Mouse (Mus musculus) embryonic facial prominence, embryonic 14.5 days (tissue): ENCODE data around the gene Krt81. TPM values are rescaled to one million over a fixed set of nuclear protein-coding genes. Genes with fewer than 3 reads are reported as not detected.

Experiments used
- ATAC-seq: fragments of 200-750 bp; cut with Nextera tagmentation; 2 replicates; pipeline ENCODE4 v1.8.0; 2017; ENCODE audit warnings: low read depth, moderate number of reproducible peaks, moderate TSS enrichment
- DNase-seq: peaks from one replicate; pipeline ENCODE4 v3.0.0-alpha.2; 2015; ENCODE audit warnings: low spot score
- H3K27ac ChIP-seq: fragments of 300-500 bp; sonication (generic); replicated peaks from 2 replicates; pipeline ENCODE4 v1.5.1; 2014; ENCODE audit warnings: low read depth, mild to moderate bottlenecking, low read length, moderate library complexity
- H3K27me3 ChIP-seq: fragments of 300-500 bp; sonication (generic); replicated peaks from 2 replicates; pipeline ENCODE4 v1.6.1; 2014; ENCODE audit warnings: low read length; ENCODE audit not compliant: control insufficient read depth, insufficient read depth
- H3K36me3 ChIP-seq: fragments of 300-500 bp; sonication (generic); 2 replicates; pipeline ENCODE4 v1.6.1; 2014; ENCODE audit warnings: low read length, mixed read lengths; ENCODE audit not compliant: control insufficient read depth, insufficient read depth
- H3K4me1 ChIP-seq: fragments of 300-500 bp; sonication (generic); 2 replicates; pipeline ENCODE4 v1.6.1; 2014; ENCODE audit warnings: antibody characterized with exemption, low read length; ENCODE audit not compliant: control insufficient read depth, insufficient read depth
- H3K4me2 ChIP-seq: fragments of 300-500 bp; sonication (generic); 2 replicates; pipeline ENCODE4 v1.6.1; 2014; ENCODE audit warnings: low read depth, mild to moderate bottlenecking, low read length, moderate library complexity, mixed read lengths
- H3K4me3 ChIP-seq: fragments of 300-500 bp; sonication (generic); 2 replicates; pipeline ENCODE4 v1.5.1; 2014; ENCODE audit warnings: low read depth, mild to moderate bottlenecking, low read length
- H3K9ac ChIP-seq: fragments of 300-500 bp; sonication (generic); 2 replicates; pipeline ENCODE4 v1.6.1; 2014; ENCODE audit warnings: low read depth, mild to moderate bottlenecking, low read length, moderate library complexity, mixed read lengths
- H3K9me3 ChIP-seq: fragments of 300-500 bp; sonication (generic); 2 replicates; pipeline ENCODE4 v1.6.1; 2016; ENCODE audit warnings: low read length; ENCODE audit not compliant: control insufficient read depth
- WGBS: fragments of 180-500 bp; shearing (Covaris S2); extraction: QIAGEN DNeasy Blood & Tissue Kit; methylation state at CpG from one replicate; pipeline ENCODE4 v1.1.7; 2014; 5-methylcytosine and 5-hydroxymethylcytosine counted together
- polyA plus RNA-seq: library from polyadenylated mRNA; unstranded; fragments of >200 nt; fragmentation: Nextera tagmentation; extraction: Ambion mirVana; gene quantifications from 2 replicates; pipeline ENCODE4 v1.2.1, GENCODE M21; 2014

The Krt81 gene
- polyA plus RNA-seq, 1 experiment from 2014 or later, result not detected

GRCm38 (mm10) chr15:101440837-101441236 is 22.7 kb downstream of the Krt81 start:
- Histone ChIP-seq H3K27me3 (peaks cover 37% of the 10 kb centered on the region), H3K9me3 (no peaks in the 10 kb centered on the region), H3K4me1 (no peaks in the 10 kb centered on the region), H3K9ac (no peak overlapping the region), H3K4me3 (no peak overlapping the region), H3K36me3 (no peaks in the 10 kb centered on the region), H3K27ac (no peak overlapping the region), H3K4me2 (no peak overlapping the region)
- no peak for DNase-seq
- no peak for ATAC-seq
- WGBS, result 64% methylated on average over 4 of the region's 4 CpGs

GRCm38 (mm10) chr15:101438555-101438954 is 25.0 kb downstream of the Krt81 start, which contains the start of gene Krt87:
Gene Krt87 (minus strand): TSS chr15:101438804.
- no peaks in the 10 kb centered on the region for H3K4me1 ChIP-seq
- ATAC-seq (no peak), DNase-seq (no peak)
- H3K4me2 ChIP-seq, result peak within 1 kb of the TSS; percentile 51
- H3K36me3 ChIP-seq, result no peaks in the 10 kb centered on the region
- H3K27me3 ChIP-seq, result peaks cover 37% of the 10 kb centered on the region
- peak within 1 kb of the TSS; percentile 31 for H3K4me3 ChIP-seq
- 0 out of 2 replicates have a peak within 1 kb of the TSS, but pooled peaks have one; percentile 37 for H3K9ac ChIP-seq
- no peak within 1 kb of the TSS; the same call in 1 of the 2 replicates for H3K27ac ChIP-seq
- WGBS, result 0% methylated on average over 6 of the region's 34 CpGs
- H3K9me3 ChIP-seq, result no peaks in the 10 kb centered on the region

- Histone ChIP-seq H3K4me2 (no peak overlapping the region), H3K4me1 (no peaks in the 10 kb centered on the region), H3K27ac (no peak overlapping the region), H3K27me3 (peaks cover 37% of the 10 kb centered on the region), H3K9ac (no peak overlapping the region), H3K4me3 (no peak overlapping the region), H3K36me3 (no peaks in the 10 kb centered on the region), H3K9me3 (no peaks in the 10 kb centered on the region)
- no peak for ATAC-seq
- DNase-seq, result no peak
- 78% methylated on average over 5 of the region's 7 CpGs for WGBS
These were observed 26.9 kb downstream of the Krt81 start for GRCm38 (mm10) chr15:101436611-101437010.

GRCm38 (mm10) chr15:101424914-101425313 is 38.6 kb downstream of the Krt81 start:
- ATAC-seq (no peak; the same call in 1 of the 2 replicates), DNase-seq (peak; percentile 19)
- 17% methylated on average over 5 of the region's 5 CpGs for WGBS
- Histone ChIP-seq H3K9ac (no peak overlapping the region), H3K4me2 (no peak overlapping the region), H3K27me3 (no peaks in the 10 kb centered on the region), H3K4me1 (peaks cover 6% of the 10 kb centered on the region; the same call in 1 of the 2 replicates), H3K36me3 (no peaks in the 10 kb centered on the region), H3K27ac (no peak overlapping the region), H3K4me3 (no peak overlapping the region), H3K9me3 (no peaks in the 10 kb centered on the region)

GRCm38 (mm10) chr15:101420903-101421302 is 42.6 kb downstream of the Krt81 start:
- H3K36me3 ChIP-seq, result no peaks in the 10 kb centered on the region
- ATAC-seq, result no peak
- no peaks in the 10 kb centered on the region for H3K9me3 ChIP-seq
- WGBS, result 44% methylated on average over 6 of the region's 6 CpGs
- H3K9ac ChIP-seq, result no peak overlapping the region
- H3K4me2 ChIP-seq, result no peak overlapping the region
- peaks cover 6% of the 10 kb centered on the region; the same call in 1 of the 2 replicates for H3K4me1 ChIP-seq
- no peak overlapping the region for H3K4me3 ChIP-seq
- no peak overlapping the region for H3K27ac ChIP-seq
- H3K27me3 ChIP-seq, result no peaks in the 10 kb centered on the region
- peak; percentile 38 for DNase-seq

- no peaks in the 10 kb centered on the region for H3K4me1 ChIP-seq
- H3K9me3 ChIP-seq, result no peaks in the 10 kb centered on the region
- ATAC-seq (no peak; the same call in 1 of the 2 replicates), DNase-seq (peak; percentile 54)
- no peaks in the 10 kb centered on the region for H3K27me3 ChIP-seq
- 63% methylated on average over 4 of the region's 4 CpGs for WGBS
- H3K36me3 ChIP-seq, result no peaks in the 10 kb centered on the region
- H3K4me3 ChIP-seq, result no peak overlapping the region
- H3K4me2 ChIP-seq, result no peak overlapping the region
- H3K9ac ChIP-seq, result no peak overlapping the region
- no peak overlapping the region for H3K27ac ChIP-seq
These were observed 44.6 kb downstream of the Krt81 start for GRCm38 (mm10) chr15:101418950-101419349.

- no peak for ATAC-seq
- no peak overlapping the region for H3K9ac ChIP-seq
- no peaks in the 10 kb centered on the region for H3K9me3 ChIP-seq
- H3K27ac ChIP-seq, result no peak overlapping the region
- H3K27me3 ChIP-seq, result peaks cover 23% of the 10 kb centered on the region
- no peaks in the 10 kb centered on the region; the same call in 1 of the 2 replicates for H3K4me1 ChIP-seq
- WGBS, result 37% methylated on average over 11 of the region's 11 CpGs
- no peaks in the 10 kb centered on the region for H3K36me3 ChIP-seq
- H3K4me3 ChIP-seq, result no peak overlapping the region
- DNase-seq, result no peak
- H3K4me2 ChIP-seq, result no peak overlapping the region
These were observed 48.6 kb downstream of the Krt81 start for GRCm38 (mm10) chr15:101414807-101415565.

- DNase-seq (peak; percentile 34), ATAC-seq (no peak)
- H3K4me3 ChIP-seq, result no peak overlapping the region
- no peaks in the 10 kb centered on the region; the same call in 1 of the 2 replicates for H3K4me1 ChIP-seq
- no peaks in the 10 kb centered on the region for H3K36me3 ChIP-seq
- H3K9me3 ChIP-seq, result no peaks in the 10 kb centered on the region
- H3K27me3 ChIP-seq, result peaks cover 23% of the 10 kb centered on the region
- no peak overlapping the region for H3K27ac ChIP-seq
- WGBS, result 25% methylated on average over 7 of the region's 7 CpGs
- H3K4me2 ChIP-seq, result no peak overlapping the region
- H3K9ac ChIP-seq, result no peak overlapping the region
These were observed 49.5 kb downstream of the Krt81 start for GRCm38 (mm10) chr15:101413916-101414635.
